Mouse (Mus musculus) spleen, adult 2 months (tissue): Measurements from ENCODE around the gene Ube4b. TPM values are rescaled to one million over a fixed set of nuclear protein-coding genes. Genes with fewer than 3 reads are reported as not detected.
"Not testable (repeated sequence)": the region's sequence is repeated elsewhere in the genome, so short reads cannot be mapped to it uniquely, and the experiment has no call there.

Experiments
- DNase-seq, 2 experiments: peaks; one replicate each; pipeline versions ENCODE4 v3.0.0 to v3.0.0-alpha.2; 2012 to 2021; ENCODE audit warnings: low spot score in 2 of 2, low read depth in 1 of 2
- H3K27ac ChIP-seq: fragments of 200-500 bp; 2 replicates; pipeline ENCODE4 v1.5.1; 2012; ENCODE audit warnings: low read length, inconsistent platforms; ENCODE audit not compliant: insufficient read depth
- H3K27me3 ChIP-seq: fragments of 200-500 bp; 2 replicates; pipeline ENCODE4 v1.6.1; 2012; ENCODE audit warnings: mild to moderate bottlenecking, moderate library complexity, low read length, inconsistent platforms; ENCODE audit not compliant: control insufficient read depth, insufficient read depth
- H3K36me3 ChIP-seq: fragments of 200-500 bp; 2 replicates; pipeline ENCODE4 v1.6.1; 2012; ENCODE audit warnings: mild to moderate bottlenecking, low read length, inconsistent platforms; ENCODE audit not compliant: control insufficient read depth, insufficient read depth
- H3K4me1 ChIP-seq: fragments of 200-500 bp; 2 replicates; pipeline ENCODE4 v1.6.1; 2011; ENCODE audit warnings: inconsistent platforms; ENCODE audit not compliant: control insufficient read depth, insufficient read depth, insufficient read length
- H3K4me3 ChIP-seq: fragments of 200-500 bp; 2 replicates; pipeline ENCODE4 v1.5.1; 2011; ENCODE audit warnings: mild to moderate bottlenecking, inconsistent platforms; ENCODE audit not compliant: insufficient read depth, insufficient read length; ENCODE audit errors: extremely low read depth
- CTCF ChIP-seq: fragments of 200-500 bp; IDR thresholded peaks from 2 replicates; pipeline ENCODE4 v1.5.1; 2011; ENCODE audit warnings: mild to moderate bottlenecking, inconsistent platforms; ENCODE audit not compliant: insufficient read depth, insufficient read length, insufficient replicate concordance; ENCODE audit errors: extremely low read depth
- POLR2A ChIP-seq: fragments of 200-500 bp; IDR thresholded peaks from 2 replicates; pipeline ENCODE4 v1.6.1; 2011; ENCODE audit warnings: low read depth, low read length, inconsistent platforms
- WGBS: fragments of 180-500 bp; shearing (Covaris S2); methylation state at CpG from one replicate; pipeline ENCODE4 v1.1.7; 2018; 5-methylcytosine and 5-hydroxymethylcytosine counted together
- polyA plus RNA-seq: library from polyadenylated mRNA; depleted of rRNA; stranded (reverse); fragments of >200 nt; gene quantifications from 2 replicates; pipeline ENCODE4 v1.2.3, GENCODE M21; 2012

Ube4b gene
- polyA plus RNA-seq, 1 experiment, result 36.6 TPM

- Histone ChIP-seq H3K36me3 (no peaks in the 10 kb centered on the region), H3K27me3 (no peaks in the 10 kb centered on the region), H3K4me3 (no peak overlapping the region), H3K4me1 (no peaks in the 10 kb centered on the region), H3K27ac (no peak overlapping the region)
- WGBS, result 74% methylated on average over 1 of the region's 1 CpGs
- no peak for DNase-seq
- TF ChIP-seq POLR2A (no peak), CTCF (no peak)
These were observed 32.9 kb upstream of the Ube4b start for GRCm38 (mm10) chr4:149459425-149459824.

- WGBS, result 54% methylated on average over 5 of the region's 5 CpGs
These were observed 32.0 kb upstream of the Ube4b start for GRCm38 (mm10) chr4:149458526-149458925.

GRCm38 (mm10) chr4:149457831-149458430 lies 31.4 kb upstream of the Ube4b start:
- no peak overlapping the region for H3K4me3 ChIP-seq
- no peaks in the 10 kb centered on the region for H3K27me3 ChIP-seq
- no peak for TF ChIP-seq CTCF
- no peak for DNase-seq
- H3K36me3 ChIP-seq, result no peaks in the 10 kb centered on the region
- H3K27ac ChIP-seq, result no peak overlapping the region
- H3K4me1 ChIP-seq, result no peaks in the 10 kb centered on the region
- 73% methylated on average over 6 of the region's 6 CpGs for WGBS

More at GRCm38 (mm10) chr4:149458526-149458925, 32.0 kb upstream of the Ube4b start:
- no peak overlapping the region for H3K4me3 ChIP-seq
- no peak overlapping the region for H3K27ac ChIP-seq
- H3K36me3 ChIP-seq, result no peaks in the 10 kb centered on the region
- no peaks in the 10 kb centered on the region for H3K27me3 ChIP-seq
- DNase-seq, result no peak
- H3K4me1 ChIP-seq, result no peaks in the 10 kb centered on the region
- TF ChIP-seq CTCF (no peak), POLR2A (no peak)

- not testable (repeated sequence) for DNase-seq, H3K4me3 ChIP-seq, H3K36me3 ChIP-seq, H3K27ac ChIP-seq, H3K27me3 ChIP-seq, H3K4me1 ChIP-seq
- 92% methylated on average over 27 of the region's 27 CpGs for WGBS
These were observed 30.6 kb upstream of the Ube4b start for GRCm38 (mm10) chr4:149457163-149457562.

GRCm38 (mm10) chr4:149454879-149455278 lies 28.3 kb upstream of the Ube4b start, which contains the start of gene Rbp7:
TSS of gene Rbp7 (minus strand) at chr4:149454978.
- WGBS, result 83% methylated on average over 8 of the region's 8 CpGs
- no peak within 1 kb of the TSS for H3K27ac ChIP-seq
- DNase-seq, result no peak
- H3K4me1 ChIP-seq, result no peaks in the 10 kb centered on the region
- TF ChIP-seq POLR2A (no peak), CTCF (no peak)
- H3K36me3 ChIP-seq, result no peaks in the 10 kb centered on the region
- no peaks in the 10 kb centered on the region for H3K27me3 ChIP-seq
- H3K4me3 ChIP-seq, result no peak within 1 kb of the TSS

GRCm38 (mm10) chr4:149454263-149454662 lies 27.7 kb upstream of the Ube4b start:
- Histone ChIP-seq H3K27ac (no peak overlapping the region), H3K4me1 (no peaks in the 10 kb centered on the region), H3K27me3 (no peaks in the 10 kb centered on the region), H3K36me3 (no peaks in the 10 kb centered on the region), H3K4me3 (no peak overlapping the region)
- DNase-seq, result no peak
- TF ChIP-seq POLR2A, result no peak
- TF ChIP-seq CTCF, result no peak
- WGBS, result 88% methylated on average over 17 of the region's 17 CpGs

- no peak overlapping the region for H3K4me3 ChIP-seq
- WGBS, result 72% methylated on average over 4 of the region's 4 CpGs
- H3K27ac ChIP-seq, result no peak overlapping the region
- no peaks in the 10 kb centered on the region for H3K4me1 ChIP-seq
- H3K36me3 ChIP-seq, result no peaks in the 10 kb centered on the region
- TF ChIP-seq CTCF, result peak; percentile 18; the same call in 1 of the 2 replicates
- TF ChIP-seq POLR2A, result no peak
- DNase-seq, result peak in 1 of 2 experiments; percentile 18
- no peaks in the 10 kb centered on the region for H3K27me3 ChIP-seq
These were observed 27.1 kb upstream of the Ube4b start for GRCm38 (mm10) chr4:149453656-149454055.

- Histone ChIP-seq H3K36me3 (no peaks in the 10 kb centered on the region), H3K27ac (no peak overlapping the region), H3K4me3 (no peak overlapping the region), H3K27me3 (no peaks in the 10 kb centered on the region), H3K4me1 (no peaks in the 10 kb centered on the region)
- DNase-seq, result no peak
- WGBS, result 88% methylated on average over 3 of the region's 3 CpGs
- TF ChIP-seq CTCF (no peak), POLR2A (no peak)
These were observed 24.1 kb upstream of the Ube4b start for GRCm38 (mm10) chr4:149450636-149451035.
